Mouse (Mus musculus) myocyte (in vitro differentiated cells): ENCODE data around the gene Lgr6. TPM values are rescaled to one million over a fixed set of nuclear protein-coding genes. Genes with fewer than 3 reads are reported as not detected.

Experiments used
- H3K27me3 ChIP-seq: one replicate; pipeline ENCODE4 v1.6.1; 2011; ENCODE audit not compliant: control insufficient read depth, insufficient read depth, insufficient read length
- H3K36me3 ChIP-seq: one replicate; pipeline ENCODE4 v1.6.1; 2011; ENCODE audit not compliant: control insufficient read depth, insufficient read depth
- H3K4me2 ChIP-seq: one replicate; pipeline ENCODE4 v1.6.1; 2011; ENCODE audit warnings: low read depth, control low read depth
- H3K4me3 ChIP-seq: one replicate; pipeline ENCODE4 v1.5.1; 2011; ENCODE audit warnings: mild to moderate bottlenecking, control low read depth, moderate library complexity
- H3K79me2 ChIP-seq: one replicate; pipeline ENCODE4 v1.6.1; 2011; ENCODE audit not compliant: control insufficient read depth, insufficient read depth
- H3ac ChIP-seq: one replicate; pipeline ENCODE4 v1.6.1; 2011; ENCODE audit not compliant: control insufficient read depth, insufficient read length
- CEBPB ChIP-seq: IDR thresholded peaks from 2 replicates; pipeline ENCODE4 v1.6.1; 2011; ENCODE audit warnings: mild to moderate bottlenecking, moderate library complexity; ENCODE audit not compliant: poor library complexity, insufficient read depth, severe bottlenecking
- E2F4 ChIP-seq: IDR thresholded peaks from one replicate; pipeline ENCODE4 v1.6.1; 2011; ENCODE audit warnings: mild to moderate bottlenecking, control low read depth, moderate library complexity; ENCODE audit not compliant: insufficient read depth
- MAX ChIP-seq: IDR thresholded peaks from one replicate; pipeline ENCODE4 v1.6.1; 2011; ENCODE audit warnings: low read depth, mild to moderate bottlenecking, control low read depth
- MYOD1 ChIP-seq, 3 experiments: IDR thresholded peaks; one replicate each; pipeline ENCODE4 v1.6.1; 2011; ENCODE audit warnings: control low read depth in 2 of 3, low read depth in 2 of 3, mild to moderate bottlenecking in 2 of 3, moderate library complexity in 1 of 3; ENCODE audit not compliant: insufficient read length in 2 of 3, control insufficient read depth in 1 of 3
- MYOG ChIP-seq, 3 experiments: IDR thresholded peaks; one replicate each; pipeline ENCODE4 v1.6.1; 2011; ENCODE audit warnings: control low read depth in 2 of 3, low read depth in 2 of 3, mild to moderate bottlenecking in 2 of 3; ENCODE audit not compliant: insufficient read length in 2 of 3, control insufficient read depth in 1 of 3, insufficient read depth in 1 of 3
- POLR2A ChIP-seq: IDR thresholded peaks from one replicate; pipeline ENCODE4 v1.6.1; 2011; ENCODE audit warnings: low read depth, mild to moderate bottlenecking, control low read depth, moderate library complexity; ENCODE audit not compliant: insufficient read length
- POLR2AphosphoS2 ChIP-seq: IDR thresholded peaks from one replicate; pipeline ENCODE4 v1.6.1; 2011; ENCODE audit warnings: low read depth, control low read depth; ENCODE audit not compliant: insufficient read length
- REST ChIP-seq: IDR thresholded peaks from one replicate; pipeline ENCODE4 v1.6.1; 2011; ENCODE audit warnings: mild to moderate bottlenecking, control low read depth, moderate library complexity; ENCODE audit not compliant: insufficient read depth, insufficient read length
- SRF ChIP-seq: IDR thresholded peaks from one replicate; pipeline ENCODE4 v1.6.1; 2011; ENCODE audit warnings: low read depth; ENCODE audit not compliant: control insufficient read depth, insufficient read length
- TCF12 ChIP-seq: IDR thresholded peaks from one replicate; pipeline ENCODE4 v1.6.1; 2011; ENCODE audit warnings: mild to moderate bottlenecking, control low read depth; ENCODE audit not compliant: poor library complexity, insufficient read depth, severe bottlenecking
- TCF3 ChIP-seq: IDR thresholded peaks from one replicate; pipeline ENCODE4 v1.6.1; 2011; ENCODE audit warnings: low read depth, control low read depth; ENCODE audit not compliant: insufficient read length
- USF1 ChIP-seq: IDR thresholded peaks from one replicate; pipeline ENCODE4 v1.6.1; 2011; ENCODE audit warnings: low read depth, mild to moderate bottlenecking, control low read depth, moderate library complexity
- polyA plus RNA-seq: library from polyadenylated mRNA; unstranded; fragments of >200 nt; fragmentation: generic; extraction: Trizol; gene quantifications from one replicate; pipeline ENCODE4 v1.2.1, GENCODE M21; 2012; ENCODE audit warnings: missing spikeins

The Lgr6 gene
- polyA plus RNA-seq, 1 experiment = 2.1 TPM

DNA sequence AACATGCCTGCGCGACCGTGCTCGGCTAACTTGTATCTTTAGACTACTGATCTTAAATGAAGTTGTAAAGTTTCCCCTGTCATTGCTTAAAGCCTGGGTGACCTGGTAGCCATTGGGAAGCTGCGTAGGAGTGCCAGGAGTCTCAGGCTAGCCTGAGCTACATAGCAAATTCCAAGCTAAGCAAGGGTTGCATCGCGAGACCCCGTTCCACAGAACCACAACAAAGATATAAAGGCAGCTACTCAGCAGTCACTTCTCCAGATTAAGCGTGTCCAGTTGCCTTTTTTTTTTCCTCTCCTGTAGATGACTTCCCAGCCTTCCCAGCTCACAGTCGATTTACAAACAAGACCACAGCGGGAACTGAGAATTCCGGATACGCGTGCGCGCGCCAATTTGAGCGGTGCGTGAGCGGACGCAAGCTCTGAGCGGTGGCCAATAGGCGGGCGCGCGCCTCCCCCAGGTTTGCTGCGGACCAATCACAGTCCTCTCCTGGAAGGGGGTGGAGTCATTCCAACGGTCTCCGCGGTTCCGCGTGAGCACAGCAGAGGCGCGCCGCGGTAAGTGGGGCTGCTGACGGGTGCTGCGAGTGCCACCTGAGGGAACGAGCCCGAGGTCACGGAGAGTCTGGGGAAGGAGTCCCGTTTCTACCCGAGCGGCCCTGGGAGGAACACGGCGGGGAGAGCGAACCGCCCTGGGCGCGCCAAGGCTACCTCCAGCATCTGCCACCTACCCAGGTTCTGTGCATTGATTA lies 142.8 kb downstream of the Lgr6 start, which contains the start of gene Ube2t:
Gene Ube2t, plus strand, starts transcription at position 513 of the 751 bp plus-strand sequence.
- Histone ChIP-seq H3K4me3 (peak within 1 kb of the TSS; percentile 45), H3ac (no peak within 1 kb of the TSS), H3K27me3 (no peaks in the 10 kb centered on the region), H3K79me2 (no peaks in the 10 kb centered on the region), H3K36me3 (no peaks in the 10 kb centered on the region), H3K4me2 (peak within 1 kb of the TSS; percentile 84)
- peak; percentile 68 for TF ChIP-seq E2F4
- TF ChIP-seq TCF12 = no peak
- no peak for TF ChIP-seq CEBPB
- TF ChIP-seq MAX = no peak
- TF ChIP-seq SRF = no peak
- peak; percentile 83 for TF ChIP-seq POLR2AphosphoS2
- TF ChIP-seq TCF3 = no peak
- no peak for TF ChIP-seq REST
- peak; percentile 92 for TF ChIP-seq POLR2A
- TF ChIP-seq MYOD1 (IDR thresholded peaks at IDR 0.05; ENCODE audit: control insufficient read depth in 1 of 3, insufficient read length in 2 of 3, low read depth in 2 of 3) = no peak
- TF ChIP-seq USF1 = no peak
- TF ChIP-seq MYOG (IDR thresholded peaks at IDR 0.05; ENCODE audit: control insufficient read depth in 1 of 3, insufficient read depth in 1 of 3, insufficient read length in 2 of 3, low read depth in 2 of 3) = no peak

DNA sequence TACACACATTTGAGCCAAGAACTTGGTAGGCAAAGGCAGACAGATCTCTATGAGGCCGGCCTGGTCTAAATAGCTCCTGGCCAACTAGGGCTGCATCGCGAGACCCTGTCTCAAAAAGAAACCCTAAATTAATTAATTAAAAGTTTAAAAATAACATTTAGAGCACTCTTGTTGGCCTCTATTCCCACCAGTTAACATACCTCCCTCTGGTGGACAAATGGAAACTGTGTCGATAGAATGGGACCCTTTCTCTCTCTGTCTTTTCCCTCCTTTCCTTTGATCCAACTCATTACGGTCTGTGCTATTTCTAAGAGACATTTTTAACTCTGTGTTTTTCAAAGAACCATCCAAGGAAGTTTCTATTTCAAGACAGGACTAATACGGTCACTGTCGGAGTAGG lies 144.4 kb downstream of the Lgr6 start:
- Histone ChIP-seq H3ac (no peak overlapping the region), H3K27me3 (no peaks in the 10 kb centered on the region), H3K4me3 (no peak overlapping the region), H3K36me3 (no peaks in the 10 kb centered on the region), H3K4me2 (no peak overlapping the region), H3K79me2 (no peaks in the 10 kb centered on the region)
- no peak for TF ChIP-seq USF1
- no peak for TF ChIP-seq MYOG (IDR thresholded peaks at IDR 0.05; ENCODE audit: control insufficient read depth in 1 of 3, insufficient read depth in 1 of 3, insufficient read length in 2 of 3, low read depth in 2 of 3)
- no peak for TF ChIP-seq MYOD1 (IDR thresholded peaks at IDR 0.05; ENCODE audit: control insufficient read depth in 1 of 3, insufficient read length in 2 of 3, low read depth in 2 of 3)
- no peak for TF ChIP-seq SRF
- TF ChIP-seq POLR2A = no peak
- no peak for TF ChIP-seq CEBPB
- no peak for TF ChIP-seq TCF12
- TF ChIP-seq TCF3 = no peak
- no peak for TF ChIP-seq POLR2AphosphoS2
- TF ChIP-seq REST = no peak
- no peak for TF ChIP-seq E2F4
- TF ChIP-seq MAX = no peak

- Histone ChIP-seq H3K79me2 (peaks cover 16% of the 10 kb centered on the region), H3K4me3 (peak within 1 kb of the TSS; percentile 74), H3K36me3 (no peaks in the 10 kb centered on the region), H3K4me2 (peak within 1 kb of the TSS; percentile 95), H3K27me3 (no peaks in the 10 kb centered on the region), H3ac (peak within 1 kb of the TSS; percentile 79)
- TF ChIP-seq POLR2A = peak; percentile 85
- no peak for TF ChIP-seq MAX
- TF ChIP-seq POLR2AphosphoS2 = peak; percentile 80
- peak; percentile 65 for TF ChIP-seq SRF
- TF ChIP-seq MYOG (IDR thresholded peaks at IDR 0.05; ENCODE audit: control insufficient read depth in 1 of 3, insufficient read depth in 1 of 3, insufficient read length in 2 of 3, low read depth in 2 of 3) = peak in 2 of 3 experiments; percentile 6 to 21
- TF ChIP-seq MYOD1 (IDR thresholded peaks at IDR 0.05; ENCODE audit: control insufficient read depth in 1 of 3, insufficient read length in 2 of 3, low read depth in 2 of 3) = peak in 2 of 3 experiments; percentile 20 to 57
- no peak for TF ChIP-seq TCF12
Measured at GRCm38 (mm10) chr1:134955637-134956176, 149.4 kb downstream of the Lgr6 start, which contains the start of gene Ppp1r12b. Ppp1r12b (minus strand) TSS chr1:134955942.

GRCm38 (mm10) chr1:134955050-134955636 lies 149.9 kb downstream of the Lgr6 start:
- TF ChIP-seq MAX (no peak), USF1 (no peak), TCF3 (no peak), POLR2A (no peak), TCF12 (no peak), POLR2AphosphoS2 (no peak), MYOG (IDR thresholded peaks at IDR 0.05; ENCODE audit: control insufficient read depth in 1 of 3, insufficient read depth in 1 of 3, insufficient read length in 2 of 3, low read depth in 2 of 3) (no peak), MYOD1 (IDR thresholded peaks at IDR 0.05; ENCODE audit: control insufficient read depth in 1 of 3, insufficient read length in 2 of 3, low read depth in 2 of 3) (no peak), REST (no peak), SRF (no peak), CEBPB (no peak), E2F4 (no peak)
- H3K4me3 ChIP-seq = peak overlapping the region; percentile 74
- H3K79me2 ChIP-seq = peaks cover 16% of the 10 kb centered on the region
- H3K36me3 ChIP-seq = no peaks in the 10 kb centered on the region
- peak overlapping the region; percentile 95 for H3K4me2 ChIP-seq
- H3ac ChIP-seq = peak overlapping the region; percentile 79
- no peaks in the 10 kb centered on the region for H3K27me3 ChIP-seq
